Mouse (Mus musculus): Measurements from ENCODE around the gene Sh2d5. TPM values are rescaled to one million over a fixed set of nuclear protein-coding genes. Genes with fewer than 3 reads are reported as not detected.
A peak's percentile ranks its signal among the peaks of the same experiment; 100 is the strongest.

Gene Sh2d5
- total RNA-seq, 2 experiments from 2014 or later, result 27.6 to 31.0 TPM

DNA sequence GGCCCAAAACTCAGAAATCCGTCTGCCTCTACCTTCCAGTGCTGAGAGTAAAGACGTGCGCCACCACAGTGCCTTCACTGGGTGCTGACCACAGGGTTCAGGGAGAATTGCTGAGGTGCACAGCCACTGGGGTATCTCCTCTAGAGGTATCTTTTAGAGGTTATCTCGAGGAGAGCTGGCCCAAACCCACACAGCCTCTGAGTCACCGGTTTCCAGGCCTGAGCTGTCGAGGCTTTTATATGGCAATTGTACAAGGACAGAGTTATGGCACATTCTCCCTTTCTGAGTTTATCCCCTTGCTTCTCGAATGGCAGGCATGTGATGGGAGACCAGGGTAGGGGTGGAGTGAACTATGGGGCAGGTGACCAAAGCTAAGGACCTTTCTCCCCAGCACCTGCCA is 8.5 kb downstream of the Sh2d5 start:
- DNase-seq (ENCODE audit: low spot score in 2 of 2), result no peak

DNA sequence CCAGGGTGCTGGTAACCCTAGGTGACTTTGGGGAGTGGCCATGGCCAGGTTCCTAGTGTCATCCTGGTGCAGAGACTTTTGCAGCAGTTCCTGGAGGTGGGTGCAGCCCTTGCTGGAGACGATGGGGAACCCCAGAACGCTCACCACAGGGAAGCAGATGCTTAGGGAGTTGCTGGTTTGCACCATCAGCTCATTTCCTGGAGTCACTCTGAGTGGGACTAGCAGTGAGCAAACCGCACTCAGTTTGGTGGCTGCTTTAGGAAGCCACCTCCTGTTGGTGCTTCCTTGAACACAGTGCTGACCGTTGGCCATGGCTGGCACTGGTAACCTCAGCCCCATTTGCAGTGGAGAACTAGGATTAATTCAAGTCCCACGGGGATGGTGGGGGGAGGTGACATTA is 9.3 kb downstream of the Sh2d5 start:
- DNase-seq (ENCODE audit: low spot score in 2 of 2), result no peak

DNA sequence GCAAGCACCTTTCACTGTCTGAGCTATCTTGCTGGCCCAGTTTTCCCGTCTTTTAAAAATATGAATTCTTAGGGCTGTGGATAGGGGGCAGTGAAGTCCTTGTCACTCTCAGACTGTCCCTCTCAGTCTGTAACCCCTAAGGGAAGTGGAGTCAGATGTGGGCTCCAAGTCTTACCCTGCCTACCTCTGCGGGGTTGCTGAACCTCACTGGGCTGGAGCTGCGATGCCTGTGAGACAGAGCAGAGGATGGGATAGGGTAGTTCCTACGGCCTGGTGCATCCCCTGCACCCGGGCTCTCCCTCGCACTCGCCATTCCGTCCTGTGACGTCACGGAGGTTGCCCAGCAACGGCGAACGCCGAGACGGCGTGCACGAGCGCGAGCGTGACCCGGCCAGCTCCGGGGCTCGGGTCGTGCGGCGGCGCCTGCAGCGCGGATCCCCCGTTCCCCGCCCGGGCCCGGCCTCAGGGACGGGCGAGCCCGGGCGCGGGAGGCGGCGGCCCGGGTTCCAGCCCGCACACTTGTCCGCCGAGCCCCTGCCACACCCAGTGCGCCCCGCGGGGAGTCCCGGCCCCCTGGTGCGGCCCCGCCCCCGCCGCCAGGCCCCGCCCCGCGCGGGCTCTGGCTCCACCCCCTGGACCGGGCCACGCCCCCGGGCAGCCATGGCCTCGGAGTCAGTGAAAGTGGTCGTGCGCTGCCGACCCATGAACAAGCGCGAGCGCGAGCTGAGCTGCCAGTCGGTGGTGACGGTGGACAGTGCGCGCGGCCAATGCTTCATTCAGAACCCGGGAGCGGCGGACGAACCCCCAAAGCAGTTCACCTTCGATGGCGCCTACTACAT is 11.9 kb downstream of the Sh2d5 start:
- peak; percentile 89 to 94 for DNase-seq (ENCODE audit: low spot score in 2 of 2)

DNA sequence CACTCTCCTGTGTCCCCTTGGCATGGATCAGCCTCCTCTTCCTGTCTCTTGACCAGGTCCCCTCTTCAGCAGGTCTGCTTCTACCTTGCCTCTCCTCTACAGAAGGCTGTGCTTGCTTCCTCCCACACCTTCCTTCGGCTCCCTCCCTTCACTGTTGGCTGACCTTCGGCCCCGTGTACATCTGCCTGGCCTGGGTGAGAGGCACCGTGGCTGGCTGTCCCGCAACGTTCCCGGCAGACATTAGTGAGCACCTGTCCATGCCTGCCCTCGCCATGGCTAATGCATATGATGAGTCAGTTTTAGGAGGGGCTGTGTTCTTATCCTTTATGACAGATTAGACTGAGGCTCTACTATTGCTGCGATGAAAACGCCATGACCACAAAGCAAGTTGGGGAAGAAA is 17.7 kb downstream of the Sh2d5 start:
- no peak for DNase-seq (ENCODE audit: low spot score in 2 of 2)

DNA sequence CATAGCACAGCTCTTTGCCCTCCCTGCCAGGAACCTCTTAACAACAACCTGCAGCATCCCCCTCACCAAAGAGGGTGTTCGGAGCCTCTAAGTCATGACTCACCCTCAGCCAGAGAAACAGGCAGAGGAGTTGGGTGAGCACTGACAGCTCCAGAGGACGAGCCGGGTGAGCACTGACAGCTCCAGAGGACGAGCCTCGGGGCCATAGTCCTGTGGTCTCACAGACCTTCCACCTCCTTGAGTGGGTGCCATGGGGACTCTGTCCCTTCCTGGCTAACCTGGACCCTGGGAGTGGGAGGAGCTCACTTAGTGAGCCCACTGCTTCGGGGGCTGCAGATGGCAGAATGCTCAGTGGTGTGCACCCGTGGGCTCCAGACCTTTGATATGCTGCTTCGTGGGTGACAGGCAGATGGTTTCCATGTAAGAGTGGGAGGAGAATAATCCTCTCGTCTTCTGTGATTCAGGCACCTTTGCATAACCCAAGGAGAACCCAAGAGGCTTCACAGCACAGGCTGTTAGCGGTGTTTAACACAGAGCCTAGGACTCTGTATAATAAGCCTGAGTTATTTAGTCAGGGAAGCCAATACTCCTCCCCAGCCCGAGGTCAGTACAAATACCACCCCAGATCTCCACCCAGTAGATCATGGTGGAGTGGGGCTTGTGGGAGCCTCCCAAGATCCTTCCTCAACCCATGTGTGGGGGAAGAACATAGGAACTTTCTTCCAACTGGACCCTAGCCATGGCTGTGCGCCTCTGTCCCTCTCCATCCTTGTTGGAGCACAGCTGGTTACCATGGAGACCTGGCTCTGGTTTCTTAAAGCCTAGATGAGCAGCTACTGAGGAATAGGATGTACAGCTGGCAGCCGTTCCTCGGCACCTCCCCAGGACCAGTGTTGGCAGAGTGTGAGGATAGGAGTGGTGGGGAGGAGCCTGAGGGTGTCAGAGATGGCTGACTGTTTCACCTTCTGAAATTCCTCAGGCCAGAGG is 22.1 kb downstream of the Sh2d5 start:
- peak in 1 of 2 experiments; percentile 54 for DNase-seq (ENCODE audit: low spot score in 2 of 2)

DNA sequence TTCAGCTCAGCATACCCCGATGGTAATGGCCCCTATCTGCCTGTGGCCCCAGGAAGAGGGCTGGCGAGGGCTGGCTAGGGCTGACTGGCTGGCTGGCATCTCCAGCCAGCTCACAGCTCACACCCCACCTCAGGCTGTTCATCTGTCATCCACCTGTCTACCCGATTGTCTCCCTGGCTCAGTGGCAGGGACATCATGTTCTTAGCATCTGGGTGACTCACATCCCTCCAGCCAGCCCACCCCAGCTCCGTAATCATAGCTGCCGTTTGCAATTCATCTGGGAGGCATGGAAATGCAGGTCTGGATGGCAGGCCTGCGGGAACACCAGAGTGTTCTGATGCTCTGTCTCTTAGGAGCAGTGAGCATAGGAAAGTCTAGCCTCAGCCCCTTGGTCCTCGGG is 28.1 kb downstream of the Sh2d5 start:
- DNase-seq (ENCODE audit: low spot score in 2 of 2), result peak in 1 of 2 experiments; percentile 15

DNA sequence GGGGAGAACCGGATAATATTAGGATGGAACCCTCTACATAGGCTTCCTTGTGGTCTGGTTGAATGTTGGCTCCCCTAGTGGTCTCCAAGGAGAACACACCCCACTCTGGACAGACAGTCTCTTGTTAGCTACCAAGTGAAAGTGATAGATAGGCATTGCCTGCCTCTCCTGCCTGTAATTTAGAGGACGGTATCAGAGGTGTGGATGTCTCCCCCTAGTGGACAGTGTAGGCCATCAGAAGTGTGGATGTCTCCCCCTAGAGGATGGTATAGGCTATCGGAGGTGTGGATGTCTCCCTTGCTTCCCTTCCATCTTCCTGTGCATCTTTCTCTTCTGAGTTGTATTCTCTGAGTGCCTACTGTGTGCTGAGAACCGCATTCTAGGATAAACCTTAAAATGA is 32.6 kb downstream of the Sh2d5 start:
- peak; percentile 51 to 86 for DNase-seq (ENCODE audit: low spot score in 2 of 2)

DNA sequence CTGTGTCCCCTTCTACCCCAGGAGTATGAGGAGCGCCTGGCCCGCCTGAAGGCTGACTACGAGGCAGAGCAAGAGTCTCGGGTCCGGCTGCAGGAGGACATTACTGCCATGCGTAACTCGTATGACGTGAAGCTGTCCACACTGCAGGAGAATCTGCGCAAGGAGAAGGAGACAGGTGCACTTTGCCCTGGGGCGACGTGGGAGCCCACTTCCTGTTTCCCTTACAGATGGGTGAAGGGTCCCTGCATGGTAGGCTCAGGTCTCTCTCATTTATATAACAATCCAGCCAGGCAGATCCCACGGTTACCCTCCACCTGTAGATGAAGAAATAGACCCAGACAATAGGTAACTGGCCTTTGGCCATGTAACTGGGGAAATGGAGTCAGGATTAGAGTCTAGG is 36.2 kb downstream of the Sh2d5 start:
- DNase-seq (ENCODE audit: low spot score in 2 of 2), result no peak

DNA sequence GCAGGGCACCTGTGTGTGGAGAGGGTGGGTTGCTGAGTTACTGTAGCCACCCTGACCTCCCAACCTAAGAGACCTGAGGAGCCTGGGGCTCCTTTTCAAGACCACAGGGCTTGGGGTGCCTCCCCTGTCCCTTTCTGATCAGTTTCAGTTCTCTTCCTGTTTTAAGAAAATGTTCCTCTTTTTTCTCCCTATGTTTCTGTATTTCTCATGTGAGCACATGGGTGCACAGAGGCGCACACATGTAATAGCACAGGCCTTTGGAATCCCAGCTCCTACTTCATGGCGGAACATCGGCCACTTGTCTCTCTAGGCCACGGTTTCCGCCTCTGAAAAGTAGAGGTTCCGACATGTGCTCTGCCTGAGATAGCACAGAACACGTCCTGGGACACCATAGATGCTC is 38.5 kb downstream of the Sh2d5 start:
- DNase-seq (ENCODE audit: low spot score in 2 of 2), result no peak

DNA sequence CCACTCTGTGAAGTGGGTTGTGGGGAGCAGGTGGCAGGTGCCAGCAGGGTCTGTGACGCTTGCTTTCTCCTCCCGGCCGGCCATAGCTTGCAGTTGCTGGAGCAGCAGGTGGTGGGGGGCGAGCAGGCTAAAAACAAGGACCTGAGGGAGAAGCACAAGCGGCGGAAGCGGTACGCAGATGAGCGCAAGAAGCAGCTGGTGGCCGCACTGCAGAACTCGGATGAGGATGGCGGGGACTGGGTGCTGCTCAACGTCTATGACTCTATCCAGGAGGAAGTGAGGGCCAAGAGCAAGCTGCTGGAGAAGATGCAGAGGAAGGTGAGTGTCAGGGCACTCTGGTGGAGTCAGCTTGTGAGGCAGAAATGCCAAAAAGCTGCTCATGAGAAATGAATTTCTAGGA is 41.8 kb downstream of the Sh2d5 start:
- DNase-seq (ENCODE audit: low spot score in 2 of 2), result no peak

DNA sequence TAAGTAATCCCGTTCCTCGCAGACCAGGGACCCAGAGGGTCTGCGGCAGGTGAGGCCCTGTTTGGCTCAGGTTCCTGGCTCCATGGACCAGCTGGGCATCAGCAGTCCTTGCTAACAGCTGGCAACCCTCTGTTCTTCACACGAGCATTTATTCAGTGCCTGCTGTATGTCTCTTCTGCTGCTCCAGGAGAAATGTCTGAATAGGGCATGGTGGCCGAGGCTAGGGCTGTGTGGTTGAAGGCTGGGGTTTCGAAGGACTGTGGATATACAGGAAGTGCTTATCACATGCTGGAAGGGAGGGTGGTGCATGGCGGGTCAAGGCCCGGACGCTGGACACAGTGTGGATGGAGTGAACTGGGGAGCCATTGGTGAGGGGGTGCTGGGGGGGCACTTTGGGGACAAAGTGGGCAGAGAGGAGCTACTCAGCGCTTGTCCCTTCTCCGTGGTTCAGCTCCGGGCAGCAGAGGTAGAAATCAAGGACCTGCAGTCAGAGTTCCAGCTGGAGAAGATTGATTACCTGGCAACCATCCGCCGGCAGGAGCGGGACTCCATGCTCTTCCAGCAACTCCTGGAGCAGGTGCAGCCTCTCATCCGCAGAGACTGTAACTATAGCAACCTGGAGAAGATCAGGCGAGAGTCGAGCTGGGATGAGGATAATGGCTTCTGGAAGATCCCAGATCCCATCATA is 43.2 kb downstream of the Sh2d5 start:
- no peak for DNase-seq (ENCODE audit: low spot score in 2 of 2)

DNA sequence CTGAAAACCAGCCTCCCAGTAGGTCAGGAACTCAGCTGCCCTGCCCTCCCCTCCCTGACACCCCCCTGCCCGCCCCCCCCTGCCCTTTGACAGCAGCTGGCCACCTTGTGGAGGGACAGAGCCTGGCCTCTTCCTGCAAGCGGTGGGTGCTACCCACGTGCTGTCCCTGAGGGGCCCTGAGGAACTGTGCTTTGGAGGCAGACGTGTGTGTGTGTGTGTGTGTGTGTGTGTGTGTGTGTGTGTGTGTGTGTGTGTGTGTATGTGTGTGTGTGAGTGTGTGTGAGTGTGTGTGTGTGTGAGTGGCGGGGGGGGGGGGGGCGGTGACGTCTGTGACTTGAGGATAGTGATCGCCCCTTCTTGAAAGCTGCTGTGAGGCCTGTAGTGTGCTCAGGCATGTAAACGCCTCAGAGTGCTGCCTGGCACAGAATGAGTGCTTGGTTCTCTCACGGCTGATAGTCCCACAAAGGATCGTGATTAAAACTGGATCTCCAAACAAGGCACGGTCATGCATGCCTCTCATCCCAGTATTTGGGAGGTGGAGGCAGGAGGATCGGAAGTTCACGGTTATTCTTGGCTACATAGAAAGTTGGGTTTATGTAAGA is 43.8 kb downstream of the Sh2d5 start:
- DNase-seq (ENCODE audit: low spot score in 2 of 2), result no peak

DNA sequence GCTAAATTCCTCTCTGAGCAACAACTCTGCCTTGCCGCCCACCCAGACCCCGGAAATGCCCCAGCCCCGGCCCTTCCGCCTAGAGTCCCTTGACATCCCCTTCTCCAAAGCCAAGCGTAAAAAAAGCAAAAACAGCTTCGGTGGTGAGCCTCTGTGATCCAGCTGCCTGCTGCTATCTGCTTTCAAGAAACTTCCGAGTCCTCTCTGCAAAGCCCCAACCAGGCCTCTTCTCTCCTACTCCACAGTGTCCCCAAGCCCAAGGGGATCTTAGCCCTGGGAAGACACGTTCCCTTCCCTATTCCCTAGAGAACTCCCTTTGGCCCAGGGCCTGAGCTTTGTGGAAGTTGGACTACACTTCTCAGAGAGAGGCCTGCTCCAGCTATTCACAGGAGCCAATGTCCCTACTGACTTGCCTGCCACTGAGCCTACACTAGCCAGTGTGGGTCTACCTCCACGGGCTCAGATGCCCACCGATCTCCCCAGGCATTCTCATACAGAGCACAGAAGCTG is 51.1 kb downstream of the Sh2d5 start:
- no peak for DNase-seq (ENCODE audit: low spot score in 2 of 2)

DNA sequence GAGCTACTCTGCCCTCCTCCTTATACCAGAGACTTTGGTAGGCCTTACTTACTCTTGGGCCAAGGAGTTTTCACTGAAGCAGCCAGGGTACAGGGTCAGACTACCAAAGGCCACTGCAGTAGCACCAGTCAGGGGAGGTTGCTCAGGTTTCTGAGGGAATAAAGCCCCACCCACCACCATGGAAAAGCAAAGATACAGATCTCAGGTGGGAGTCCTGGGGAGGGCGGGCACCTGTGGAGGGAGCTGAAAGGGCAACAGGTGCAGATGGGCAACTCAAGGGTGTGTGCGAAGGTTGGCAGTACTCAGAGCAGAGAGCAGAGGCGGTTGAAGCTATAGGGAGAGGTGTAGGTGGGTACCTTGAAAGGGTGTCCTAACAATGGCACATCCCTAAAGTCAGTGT is 52.8 kb downstream of the Sh2d5 start:
- DNase-seq (ENCODE audit: low spot score in 2 of 2), result no peak

DNA sequence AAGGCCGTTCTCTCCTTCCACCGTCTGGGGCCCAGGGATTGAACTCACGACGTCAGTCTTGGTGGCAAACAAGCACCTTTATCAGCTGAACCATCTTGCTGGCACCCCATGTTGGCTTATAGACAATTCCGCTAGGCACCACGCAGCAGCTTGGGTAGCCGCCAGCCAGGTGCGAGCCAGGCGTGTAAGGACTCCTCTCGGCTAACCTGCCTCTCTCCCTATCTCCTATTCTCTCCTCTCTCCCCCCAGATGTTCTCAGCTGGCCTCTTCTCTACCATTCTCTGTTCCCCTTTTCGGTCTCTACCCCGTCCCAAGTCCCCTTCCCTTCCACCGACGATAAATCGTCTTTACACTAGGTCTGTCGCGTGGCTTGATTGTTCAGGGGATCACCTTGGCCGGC is 53.5 kb downstream of the Sh2d5 start:
- DNase-seq (ENCODE audit: low spot score in 2 of 2), result no peak

DNA sequence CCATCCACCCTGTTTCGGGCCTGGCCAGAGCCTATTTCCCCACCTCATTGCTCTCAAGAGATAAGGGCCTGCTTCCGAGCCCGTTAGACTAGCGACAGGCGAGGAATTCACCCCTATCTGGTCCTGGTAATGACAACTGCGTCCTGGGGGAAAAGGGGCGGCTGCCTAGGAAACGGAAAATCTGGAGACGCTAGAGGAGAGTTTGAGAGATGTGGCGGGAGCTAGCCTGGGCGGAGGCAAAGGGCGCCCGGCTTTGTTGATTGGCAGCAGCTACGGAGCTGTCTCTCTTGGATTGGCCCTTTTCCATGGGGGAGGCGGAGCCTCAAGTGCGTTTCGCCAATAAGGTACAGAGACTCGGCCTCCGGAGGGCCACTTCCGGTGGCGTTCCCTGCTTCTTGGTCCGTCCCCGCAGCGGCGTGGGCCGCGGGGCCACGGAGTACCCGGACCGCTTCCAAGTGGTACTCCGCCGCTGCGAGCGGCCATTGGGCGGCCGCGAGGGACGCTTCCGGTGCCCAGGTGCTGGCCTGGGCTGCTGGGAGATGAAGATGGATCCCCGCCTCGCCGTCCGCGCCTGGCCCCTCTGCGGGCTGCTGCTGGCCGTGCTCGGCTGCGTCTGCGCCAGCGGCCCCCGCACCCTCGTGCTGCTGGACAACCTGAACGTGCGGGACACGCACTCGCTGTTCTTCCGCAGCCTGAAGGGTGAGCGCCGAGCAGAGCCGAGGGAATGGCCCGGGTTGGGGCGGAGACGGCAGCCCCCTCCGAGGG is 54.3 kb downstream of the Sh2d5 start, which contains the start of gene Ddost:
Ddost (plus strand) TSS at position 391 of the 765 bp plus-strand sequence.
- peak; percentile 98 to 99 for DNase-seq (ENCODE audit: low spot score in 2 of 2)

DNA sequence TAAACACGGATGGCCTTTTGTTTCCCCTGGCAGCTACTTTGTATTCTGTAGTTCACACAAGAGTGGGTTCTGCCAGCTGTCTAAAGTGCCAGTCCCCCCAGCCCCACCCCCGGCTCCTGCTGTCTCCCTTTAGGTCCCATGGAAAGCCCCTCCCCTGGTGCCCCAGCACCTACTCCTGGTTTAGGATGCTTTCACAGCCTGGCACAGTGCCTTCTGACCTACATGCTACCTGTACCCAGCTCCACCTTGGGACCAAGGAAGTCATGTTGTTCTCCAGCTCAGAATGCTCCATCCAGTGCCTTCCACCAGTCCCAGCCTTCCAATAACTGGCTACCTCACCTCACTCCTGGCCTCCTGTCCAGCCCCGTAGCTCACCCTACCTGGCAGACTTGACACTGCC is 56.8 kb downstream of the Sh2d5 start:
- no peak for DNase-seq (ENCODE audit: low spot score in 2 of 2)

DNA sequence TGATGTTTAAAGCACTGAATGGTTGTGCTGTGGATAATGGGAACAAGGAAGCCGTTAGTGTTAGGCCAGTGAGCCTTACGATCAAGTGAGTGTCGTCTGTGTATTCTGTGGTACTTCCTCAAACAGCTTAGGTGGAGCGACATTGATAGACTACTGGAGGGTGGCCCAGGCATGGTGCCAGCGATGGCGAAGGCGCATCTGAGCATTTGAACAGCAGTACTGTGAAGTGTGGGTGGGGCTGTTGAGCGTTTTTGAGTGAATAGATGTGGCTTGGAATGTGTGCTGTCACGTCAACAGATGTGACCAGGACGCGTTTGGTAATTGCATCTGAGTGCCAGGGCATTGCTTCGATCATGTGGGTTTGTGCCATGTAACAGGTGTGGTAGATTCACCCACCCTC is 57.5 kb downstream of the Sh2d5 start:
- DNase-seq (ENCODE audit: low spot score in 2 of 2), result no peak

DNA sequence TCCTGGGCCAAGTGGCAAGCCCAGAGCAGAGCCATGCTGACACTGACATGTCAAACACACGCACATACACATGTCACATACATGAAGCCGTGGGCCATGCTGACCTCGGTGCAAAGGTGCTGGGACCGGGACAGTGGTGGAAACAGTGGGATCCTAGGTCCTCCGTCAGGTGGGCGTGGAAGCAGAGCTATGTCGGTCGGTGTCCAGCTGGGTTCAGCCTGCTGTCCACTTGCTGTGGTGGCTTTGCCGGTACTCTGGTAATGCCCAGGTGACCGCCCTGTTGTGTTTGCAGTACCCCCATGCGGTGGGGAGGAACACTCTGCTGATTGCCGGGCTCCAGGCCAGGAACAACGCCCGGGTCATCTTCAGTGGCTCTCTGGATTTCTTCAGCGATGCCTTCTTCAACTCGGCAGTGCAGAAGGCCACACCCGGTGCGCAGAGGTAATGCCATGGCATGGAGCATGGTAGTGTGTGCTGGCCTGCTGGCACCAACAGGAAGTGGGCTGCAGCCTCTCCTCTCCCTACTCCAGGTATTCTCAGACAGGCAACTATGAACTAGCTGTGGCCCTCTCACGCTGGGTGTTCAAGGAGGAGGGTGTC is 60.2 kb downstream of the Sh2d5 start:
- DNase-seq (ENCODE audit: low spot score in 2 of 2), result no peak
